Mouse (Mus musculus) kidney, postnatal 0 days (tissue): ENCODE measurements around the gene Snrk. TPM values are rescaled to one million over a fixed set of nuclear protein-coding genes. Genes with fewer than 3 reads are reported as not detected.

Experiments
- ATAC-seq: fragments of 200-750 bp; cut with Nextera tagmentation; replicated peaks from 2 replicates; pipeline ENCODE4 v1.8.0; 2017; ENCODE audit warnings: low read depth, moderate number of reproducible peaks, moderate TSS enrichment, moderate library complexity; ENCODE audit not compliant: low FRiP score
- DNase-seq: peaks from one replicate; pipeline ENCODE4 v3.0.0-alpha.2; 2016; ENCODE audit warnings: low spot score
- H3K27ac ChIP-seq: fragments of 300-500 bp; sonication (generic); 2 replicates; pipeline ENCODE4 v1.5.1; 2014; ENCODE audit warnings: mild to moderate bottlenecking
- H3K27me3 ChIP-seq: fragments of 300-500 bp; sonication (generic); 2 replicates; pipeline ENCODE4 v1.6.1; 2014; ENCODE audit warnings: low read length, mixed read lengths; ENCODE audit not compliant: insufficient read depth
- H3K36me3 ChIP-seq: fragments of 300-500 bp; sonication (generic); 2 replicates; pipeline ENCODE4 v1.6.1; 2014; ENCODE audit warnings: low read length, mixed read lengths; ENCODE audit not compliant: insufficient read depth
- H3K4me1 ChIP-seq: fragments of 300-500 bp; sonication (generic); replicated peaks from 2 replicates; pipeline ENCODE4 v1.6.1; 2014; ENCODE audit warnings: antibody characterized with exemption, low read length, mixed read lengths; ENCODE audit not compliant: insufficient read depth
- H3K4me2 ChIP-seq: fragments of 300-500 bp; sonication (generic); 2 replicates; pipeline ENCODE4 v1.6.1; 2014; ENCODE audit warnings: mild to moderate bottlenecking, low read length, moderate library complexity, mixed read lengths
- H3K4me3 ChIP-seq: fragments of 300-500 bp; sonication (generic); replicated peaks from 2 replicates; pipeline ENCODE4 v1.5.1; 2014; ENCODE audit warnings: low read depth, low read length
- H3K9ac ChIP-seq: fragments of 300-500 bp; sonication (generic); 2 replicates; pipeline ENCODE4 v1.6.1; 2014; ENCODE audit warnings: low read depth, low read length
- H3K9me3 ChIP-seq: fragments of 300-500 bp; sonication (generic); replicated peaks from 2 replicates; pipeline ENCODE4 v1.6.1; 2016; ENCODE audit warnings: low read length, inconsistent platforms, mixed read lengths
- CTCF ChIP-seq: IDR thresholded peaks from 2 replicates; pipeline ENCODE4 v1.5.1; 2016; ENCODE audit warnings: antibody characterized with exemption, low read depth, mild to moderate bottlenecking, moderate library complexity
- WGBS: fragments of 180-500 bp; shearing (Covaris S2); extraction: QIAGEN DNeasy Blood & Tissue Kit; methylation state at CpG from one replicate; pipeline ENCODE4 v1.1.7; 2014; 5-methylcytosine and 5-hydroxymethylcytosine counted together
- polyA plus RNA-seq: library from polyadenylated mRNA; unstranded; fragments of >200 nt; fragmentation: Nextera tagmentation; extraction: Ambion mirVana; gene quantifications from 2 replicates; pipeline ENCODE4 v1.2.1, GENCODE M21; 2015

Snrk gene
- polyA plus RNA-seq, 1 experiment from 2014 or later: 51.3 TPM

DNA sequence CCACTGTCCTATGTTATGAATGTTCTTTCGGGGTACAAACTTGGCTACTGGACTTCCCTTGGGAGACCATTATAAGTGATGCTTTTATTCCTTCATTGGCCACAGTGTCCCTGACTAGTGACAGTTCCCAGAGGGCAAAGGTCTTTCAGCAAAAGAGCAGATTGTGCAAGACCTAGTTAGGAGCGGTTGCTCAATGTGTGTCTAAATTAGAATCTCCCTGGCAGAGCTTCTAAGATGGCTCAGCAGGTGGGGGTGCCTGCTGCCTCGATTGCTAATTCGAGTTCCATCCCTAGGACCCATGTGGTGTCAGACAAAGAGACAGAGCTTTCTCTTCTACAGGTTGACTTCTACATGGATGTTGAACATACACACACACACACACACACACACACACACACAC is 1.5 kb upstream of the Snrk start:
- Histone ChIP-seq H3K4me2 (no peak overlapping the region), H3K9ac (no peak overlapping the region), H3K27ac (no peak overlapping the region), H3K27me3 (no peaks in the 10 kb centered on the region), H3K36me3 (no peaks in the 10 kb centered on the region; the same call in 1 of the 2 replicates), H3K4me1 (0 out of 2 replicates have a peak, but pooled peaks cover 9% of the 10 kb centered on the region), H3K4me3 (no peak overlapping the region), H3K9me3 (no peaks in the 10 kb centered on the region)
- ATAC-seq: no peak
- no peak for DNase-seq
- 74% methylated on average over 4 of the region's 4 CpGs for WGBS
- TF ChIP-seq CTCF: no peak

DNA sequence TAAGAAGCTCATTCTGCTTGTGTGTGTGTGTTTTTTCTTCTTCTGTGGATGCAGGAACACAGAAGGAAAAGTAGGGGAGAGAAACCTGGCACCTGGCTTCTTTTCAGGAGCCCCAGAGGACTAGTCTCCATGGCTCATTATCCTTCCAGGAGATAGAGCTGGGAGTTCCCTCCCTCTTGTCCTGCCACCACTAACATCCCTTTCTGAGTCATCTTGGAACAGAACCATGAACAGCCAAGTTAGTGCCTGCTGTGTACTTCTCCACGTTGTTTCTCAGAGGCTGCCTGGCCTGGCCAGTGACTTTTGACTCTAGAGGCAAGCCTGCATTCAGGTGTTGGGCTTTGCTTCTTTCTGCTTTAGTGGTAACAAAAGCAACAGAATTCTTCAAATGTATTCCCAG is 707 bp upstream of the Snrk start:
- Histone ChIP-seq H3K27ac (no peak overlapping the region), H3K4me2 (no peak overlapping the region), H3K36me3 (no peaks in the 10 kb centered on the region; the same call in 1 of the 2 replicates), H3K27me3 (no peaks in the 10 kb centered on the region), H3K9ac (no peak overlapping the region), H3K4me3 (no peak overlapping the region), H3K4me1 (0 out of 2 replicates have a peak, but pooled peaks cover 11% of the 10 kb centered on the region), H3K9me3 (no peaks in the 10 kb centered on the region)
- ATAC-seq (no peak), DNase-seq (no peak)
- WGBS: 48% methylated on average over 1 of the region's 1 CpGs
- no peak for TF ChIP-seq CTCF

DNA sequence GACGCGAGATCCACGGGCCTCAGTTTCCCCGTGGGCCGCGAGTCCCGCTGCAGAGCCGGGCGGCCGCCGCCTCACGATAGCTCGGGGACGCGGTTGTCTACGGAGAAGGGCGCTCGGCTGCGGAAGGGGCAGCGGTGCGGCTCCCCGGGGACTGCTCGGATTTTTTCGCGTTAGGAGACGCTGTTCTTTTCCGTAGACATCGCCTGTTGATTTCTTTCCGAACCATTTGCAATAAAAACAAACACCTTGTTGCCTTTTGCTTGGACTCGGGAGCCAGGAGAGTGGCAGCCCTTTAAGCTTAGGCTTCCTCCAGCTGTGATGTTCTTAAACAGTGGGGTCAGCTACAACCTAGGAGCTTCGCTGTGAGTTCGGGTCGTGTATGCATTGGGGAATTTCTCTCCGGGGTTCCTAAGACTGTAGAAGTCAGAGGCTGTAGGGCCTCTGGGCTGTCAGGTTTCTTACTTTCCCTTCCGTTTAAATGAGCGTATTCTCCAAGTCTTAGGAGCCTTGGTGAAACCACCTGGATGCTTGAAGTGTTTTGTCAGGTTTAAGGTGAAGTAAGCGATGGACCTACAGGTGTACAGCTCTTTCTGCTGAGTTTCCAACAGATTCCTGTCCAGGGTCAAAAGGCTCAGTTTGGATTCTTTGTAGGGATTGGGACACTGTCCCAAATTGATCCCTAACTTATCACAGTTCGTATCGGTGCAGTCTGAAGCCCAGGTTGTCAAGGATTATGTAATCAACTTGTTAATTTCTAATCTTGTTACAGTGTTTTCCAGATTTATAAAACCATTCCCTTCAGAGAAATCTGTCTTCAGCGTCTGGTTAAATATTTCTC is 845 bp downstream of the Snrk start:
- H3K4me1 ChIP-seq: 0 out of 2 replicates have a peak, but pooled peaks cover 11% of the 10 kb centered on the region
- TF ChIP-seq CTCF: no peak
- peak overlapping the region; percentile 94 for H3K27ac ChIP-seq
- H3K27me3 ChIP-seq: no peaks in the 10 kb centered on the region
- H3K9ac ChIP-seq: peak overlapping the region; percentile 97
- DNase-seq (peak; percentile 40), ATAC-seq (peak; percentile 25; the same call in 1 of the 2 replicates)
- H3K4me3 ChIP-seq: peak overlapping the region; percentile 93
- H3K4me2 ChIP-seq: peak overlapping the region; percentile 66
- 4% methylated on average over 40 of the region's 40 CpGs for WGBS
- no peaks in the 10 kb centered on the region for H3K9me3 ChIP-seq
- no peaks in the 10 kb centered on the region; the same call in 1 of the 2 replicates for H3K36me3 ChIP-seq

DNA sequence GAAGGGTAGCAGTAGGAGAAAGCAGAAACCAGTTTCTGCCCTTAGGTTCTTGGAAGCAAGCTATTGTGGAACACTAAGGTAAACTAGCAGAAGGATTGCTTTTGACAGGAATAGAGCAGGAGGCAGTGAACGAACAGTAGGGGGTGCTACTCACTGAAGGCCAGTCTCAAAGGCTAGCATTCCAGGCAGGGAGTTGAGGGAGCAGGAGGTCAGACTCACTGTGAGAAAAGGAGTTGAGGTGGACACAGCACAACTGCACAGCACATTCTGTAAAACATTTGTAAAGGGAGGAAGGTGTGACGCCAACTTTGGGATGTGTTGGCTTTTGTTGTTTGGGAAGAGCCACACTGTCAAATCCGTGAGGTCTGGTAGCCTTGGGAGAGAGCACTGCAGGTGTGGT is 3.0 kb downstream of the Snrk start:
- no peak overlapping the region for H3K4me3 ChIP-seq
- H3K9ac ChIP-seq: no peak overlapping the region
- 0 out of 2 replicates have a peak, but pooled peaks cover 11% of the 10 kb centered on the region for H3K4me1 ChIP-seq
- H3K4me2 ChIP-seq: peak overlapping the region; percentile 42
- H3K36me3 ChIP-seq: no peaks in the 10 kb centered on the region; the same call in 1 of the 2 replicates
- 45% methylated on average over 3 of the region's 3 CpGs for WGBS
- peak; percentile 89 for TF ChIP-seq CTCF
- no peak overlapping the region for H3K27ac ChIP-seq
- no peak for ATAC-seq
- peak; percentile 91 for DNase-seq
- no peaks in the 10 kb centered on the region for H3K27me3 ChIP-seq
- no peaks in the 10 kb centered on the region for H3K9me3 ChIP-seq

DNA sequence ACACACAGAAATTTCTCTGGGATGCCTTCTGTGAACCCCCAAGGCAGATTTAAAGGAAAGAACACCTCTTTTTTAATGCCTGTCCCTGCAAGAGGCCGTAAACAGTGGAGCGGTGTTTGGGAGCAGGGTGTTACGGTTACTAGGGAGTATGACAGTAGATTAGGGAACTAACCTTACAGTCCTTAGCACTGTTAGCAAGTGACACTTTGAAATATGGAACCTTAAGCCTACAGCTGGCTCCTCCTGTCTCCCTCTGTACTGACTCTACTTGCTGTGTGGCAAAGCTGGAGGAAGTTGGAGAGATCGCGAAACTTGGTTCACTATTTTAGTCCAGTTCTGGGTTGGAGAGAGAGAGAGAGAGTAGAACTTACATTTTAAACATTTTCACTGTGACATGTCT is 5.0 kb downstream of the Snrk start:
- no peak for ATAC-seq
- Histone ChIP-seq H3K9ac (no peak overlapping the region), H3K27me3 (no peaks in the 10 kb centered on the region), H3K27ac (no peak overlapping the region), H3K4me3 (no peak overlapping the region), H3K4me2 (no peak overlapping the region), H3K4me1 (peaks cover 11% of the 10 kb centered on the region; the same call in 1 of the 2 replicates), H3K36me3 (no peaks in the 10 kb centered on the region; the same call in 1 of the 2 replicates), H3K9me3 (no peaks in the 10 kb centered on the region)
- no peak for DNase-seq
- 79% methylated on average over 5 of the region's 5 CpGs for WGBS
- TF ChIP-seq CTCF: no peak

DNA sequence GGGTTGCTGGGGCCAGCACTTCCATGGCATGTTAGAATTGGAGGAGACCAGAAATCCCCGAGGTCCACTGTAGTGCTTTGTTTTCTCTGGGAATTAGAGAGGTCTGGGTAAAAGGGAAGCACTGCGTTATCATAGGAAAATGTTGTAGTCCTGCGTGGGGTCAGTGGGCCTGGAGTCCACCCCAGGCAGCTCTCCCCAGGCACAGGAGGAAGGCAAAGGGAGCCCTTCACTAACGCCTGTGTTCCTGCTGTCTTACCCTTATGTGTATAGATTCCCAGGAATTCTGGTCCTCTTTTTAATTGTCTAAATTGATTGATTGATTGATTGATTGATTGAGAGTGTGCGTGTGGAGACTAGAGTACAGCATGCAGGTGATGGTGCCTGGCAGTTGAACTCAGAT is 6.1 kb downstream of the Snrk start:
- DNase-seq (no peak), ATAC-seq (no peak)
- H3K27ac ChIP-seq: no peak overlapping the region
- TF ChIP-seq CTCF: no peak
- H3K9ac ChIP-seq: no peak overlapping the region
- no peaks in the 10 kb centered on the region; the same call in 1 of the 2 replicates for H3K36me3 ChIP-seq
- H3K27me3 ChIP-seq: no peaks in the 10 kb centered on the region
- WGBS: 78% methylated on average over 5 of the region's 5 CpGs
- H3K9me3 ChIP-seq: no peaks in the 10 kb centered on the region
- H3K4me1 ChIP-seq: peaks cover 9% of the 10 kb centered on the region; the same call in 1 of the 2 replicates
- no peak overlapping the region for H3K4me2 ChIP-seq
- H3K4me3 ChIP-seq: no peak overlapping the region
